Comparison of ENCODE assay signal across 16 mouse cellular contexts in genomic region chr15:97163971-97164370, GRCm38 (mm10).
"Had no signal": no experiment of that assay in that cellular context is flagged by ENCODE, and none has a peak within 500 bp of the region (broad histone marks: within the 10 kb centered on the region; RNA-seq: fewer than 3 reads in every experiment).

No protein-coding gene starts in this region.

- H3K4me1 ChIP-seq: lung, embryonic 15.5 days; megakaryocyte, embryonic 14.5 days; midbrain, embryonic 10.5 days; midbrain, embryonic 13.5 days; neural tube, embryonic 12.5 days had no signal

- H3K9ac ChIP-seq: lung, embryonic 15.5 days; midbrain, embryonic 13.5 days; neural tube, embryonic 12.5 days had no signal

- H3K27ac ChIP-seq: left cerebral cortex, adult 2 months; lung, embryonic 15.5 days; midbrain, embryonic 10.5 days; midbrain, embryonic 13.5 days; neural tube, embryonic 12.5 days; stomach, postnatal 0 days had no signal

- H3K36me3 ChIP-seq: lung, embryonic 15.5 days; midbrain, embryonic 10.5 days; midbrain, embryonic 13.5 days; neural tube, embryonic 12.5 days had no signal

- H3K27me3 ChIP-seq: lung, embryonic 15.5 days; megakaryocyte, embryonic 14.5 days; midbrain, embryonic 13.5 days; neural tube, embryonic 12.5 days had no signal

- DNase-seq: kidney, adult 8-10 months; layer of hippocampus, postnatal 36 days; lung, adult 18-20 months; right cerebral cortex, postnatal 4 days; thymus, adult 2 months; thymus, postnatal 14 days; thymus, postnatal 4 days had no signal

- H3K9me3 ChIP-seq: lung, embryonic 15.5 days; midbrain, embryonic 10.5 days; midbrain, embryonic 13.5 days; neural tube, embryonic 12.5 days had no signal

- H3K4me2 ChIP-seq: midbrain, embryonic 13.5 days; neural tube, embryonic 12.5 days had no signal

- ATAC-seq: intestine, postnatal 0 days; midbrain, embryonic 13.5 days; midbrain, embryonic 16.5 days had no signal

- H3K4me3 ChIP-seq: left cerebral cortex, adult 2 months; lung, embryonic 15.5 days; megakaryocyte, embryonic 14.5 days; midbrain, embryonic 10.5 days; midbrain, embryonic 13.5 days; neural tube, embryonic 12.5 days had no signal
